Mouse (Mus musculus) liver, embryonic 16.5 days (tissue): ENCODE measurements around the gene A430078G23Rik. TPM values are rescaled to one million over a fixed set of nuclear protein-coding genes. Genes with fewer than 3 reads are reported as not detected.
A peak's percentile ranks its signal among the peaks of the same experiment; 100 is the strongest.
"Not testable (repeated sequence)": the region's sequence is repeated elsewhere in the genome, so short reads cannot be mapped to it uniquely, and the experiment has no call there.

Experiments
- ATAC-seq: fragments of 200-750 bp; cut with Nextera tagmentation; 2 replicates; pipeline ENCODE4 v1.8.0; 2017; ENCODE audit warnings: low read depth, mild to moderate bottlenecking, moderate number of reproducible peaks, moderate library complexity
- H3K27ac ChIP-seq: fragments of 300-500 bp; sonication (generic); 2 replicates; pipeline ENCODE4 v1.5.1; 2014; ENCODE audit warnings: mild to moderate bottlenecking, low read length
- H3K27me3 ChIP-seq: fragments of 300-500 bp; sonication (generic); 2 replicates; pipeline ENCODE4 v1.6.1; 2014; ENCODE audit warnings: low read depth, low read length, mixed read lengths; ENCODE audit not compliant: control insufficient read depth, insufficient read depth
- H3K36me3 ChIP-seq: fragments of 300-500 bp; sonication (generic); 2 replicates; pipeline ENCODE4 v1.6.1; 2014; ENCODE audit warnings: mild to moderate bottlenecking; ENCODE audit not compliant: control insufficient read depth, insufficient read depth
- H3K4me1 ChIP-seq: fragments of 300-500 bp; sonication (generic); 2 replicates; pipeline ENCODE4 v1.6.1; 2014; ENCODE audit warnings: low read depth, low read length, mixed read lengths; ENCODE audit not compliant: control insufficient read depth
- H3K4me2 ChIP-seq: fragments of 300-500 bp; sonication (generic); 2 replicates; pipeline ENCODE4 v1.6.1; 2014; ENCODE audit warnings: low read depth, low read length, mixed read lengths
- H3K4me3 ChIP-seq: fragments of 300-500 bp; sonication (generic); 2 replicates; pipeline ENCODE4 v1.5.1; 2014; ENCODE audit warnings: low read depth, mild to moderate bottlenecking, low read length
- H3K9ac ChIP-seq: fragments of 300-500 bp; sonication (generic); 2 replicates; pipeline ENCODE4 v1.6.1; 2014; ENCODE audit warnings: low read depth, low read length
- H3K9me3 ChIP-seq: fragments of 300-500 bp; sonication (generic); replicated peaks from 2 replicates; pipeline ENCODE4 v1.6.1; 2016; ENCODE audit warnings: low read length; ENCODE audit not compliant: control insufficient read depth
- WGBS: fragments of 180-500 bp; shearing (Covaris S2); extraction: QIAGEN DNeasy Blood & Tissue Kit; methylation state at CpG from one replicate; pipeline ENCODE4 v1.1.7; 2014; ENCODE audit not compliant: insufficient replicate concordance; 5-methylcytosine and 5-hydroxymethylcytosine counted together
- polyA plus RNA-seq: library from polyadenylated mRNA; unstranded; fragments of >200 nt; fragmentation: Nextera tagmentation; extraction: Ambion mirVana; gene quantifications from 2 replicates; pipeline ENCODE4 v1.2.1, GENCODE M21; 2015

A430078G23Rik gene
- polyA plus RNA-seq, 1 experiment from 2014 or later: 1.4 TPM

GRCm38 (mm10) chr8:3340711-3341110, 12.5 kb upstream of the A430078G23Rik start:
- H3K9ac ChIP-seq, H3K4me1 ChIP-seq, ATAC-seq, H3K9me3 ChIP-seq, H3K36me3 ChIP-seq, H3K27me3 ChIP-seq, H3K4me3 ChIP-seq, H3K27ac ChIP-seq, H3K4me2 ChIP-seq: not testable (repeated sequence)
- 76% methylated on average over 1 of the region's 3 CpGs for WGBS

- WGBS: 84% methylated on average over 6 of the region's 6 CpGs
- no peaks in the 10 kb centered on the region for H3K27me3 ChIP-seq
- H3K27ac ChIP-seq: no peak overlapping the region
- no peak overlapping the region for H3K9ac ChIP-seq
- ATAC-seq: no peak
- H3K36me3 ChIP-seq: no peaks in the 10 kb centered on the region
- H3K9me3 ChIP-seq: no peaks in the 10 kb centered on the region
- H3K4me1 ChIP-seq: no peaks in the 10 kb centered on the region
- H3K4me2 ChIP-seq: no peak overlapping the region
- H3K4me3 ChIP-seq: no peak overlapping the region
Observed at GRCm38 (mm10) chr8:3345337-3345736, 7.9 kb upstream of the A430078G23Rik start.

- Histone ChIP-seq H3K27me3 (no peaks in the 10 kb centered on the region), H3K4me2 (no peak overlapping the region), H3K4me1 (no peaks in the 10 kb centered on the region), H3K9ac (no peak overlapping the region), H3K4me3 (no peak overlapping the region), H3K36me3 (no peaks in the 10 kb centered on the region), H3K9me3 (no peaks in the 10 kb centered on the region), H3K27ac (no peak overlapping the region)
- whole genome bisulfite sequencing: 60% methylated on average over 5 of the region's 5 CpGs
- ATAC-seq: no peak
Observed at GRCm38 (mm10) chr8:3346691-3347413, 6.4 kb upstream of the A430078G23Rik start.

- peaks cover 4% of the 10 kb centered on the region for H3K4me1 ChIP-seq
- no peak overlapping the region for H3K4me3 ChIP-seq
- no peak overlapping the region for H3K9ac ChIP-seq
- no peak overlapping the region for H3K27ac ChIP-seq
- H3K36me3 ChIP-seq: no peaks in the 10 kb centered on the region
- H3K4me2 ChIP-seq: no peak overlapping the region
- no peaks in the 10 kb centered on the region for H3K27me3 ChIP-seq
- ATAC-seq: peak; percentile 58
- H3K9me3 ChIP-seq: no peaks in the 10 kb centered on the region
- 37% methylated on average over 13 of the region's 13 CpGs for WGBS
Observed at GRCm38 (mm10) chr8:3348142-3348823, 4.9 kb upstream of the A430078G23Rik start.

- whole genome bisulfite sequencing: 61% methylated on average over 6 of the region's 6 CpGs
- Histone ChIP-seq H3K27ac (no peak overlapping the region), H3K36me3 (no peaks in the 10 kb centered on the region), H3K4me3 (no peak overlapping the region), H3K4me1 (peaks cover 5% of the 10 kb centered on the region), H3K27me3 (no peaks in the 10 kb centered on the region), H3K9me3 (no peaks in the 10 kb centered on the region), H3K4me2 (no peak overlapping the region), H3K9ac (no peak overlapping the region)
- ATAC-seq: no peak
Observed at GRCm38 (mm10) chr8:3350747-3351146, 2.5 kb upstream of the A430078G23Rik start.

GRCm38 (mm10) chr8:3352715-3353114, 500 bp upstream of the A430078G23Rik start:
- Histone ChIP-seq H3K4me1 (peaks cover 7% of the 10 kb centered on the region), H3K9ac (no peak overlapping the region), H3K27me3 (no peaks in the 10 kb centered on the region), H3K4me3 (no peak overlapping the region), H3K4me2 (no peak overlapping the region), H3K9me3 (no peaks in the 10 kb centered on the region), H3K36me3 (no peaks in the 10 kb centered on the region), H3K27ac (peak overlapping the region; percentile 2; the same call in 1 of the 2 replicates)
- no peak for ATAC-seq
- 39% methylated on average over 6 of the region's 6 CpGs for WGBS

- ATAC-seq: no peak
- Histone ChIP-seq H3K4me1 (peaks cover 7% of the 10 kb centered on the region), H3K27me3 (no peaks in the 10 kb centered on the region), H3K4me3 (peak overlapping the region; percentile 41), H3K4me2 (peak overlapping the region; percentile 6; the same call in 1 of the 2 replicates), H3K27ac (peak overlapping the region; percentile 73), H3K36me3 (no peaks in the 10 kb centered on the region), H3K9ac (no peak overlapping the region), H3K9me3 (no peaks in the 10 kb centered on the region)
- 25% methylated on average over 6 of the region's 6 CpGs for WGBS
Observed at GRCm38 (mm10) chr8:3353811-3354442, 712 bp downstream of the A430078G23Rik start.

GRCm38 (mm10) chr8:3354443-3354812, 1.2 kb downstream of the A430078G23Rik start:
- Histone ChIP-seq H3K27ac (peak overlapping the region; percentile 73), H3K27me3 (no peaks in the 10 kb centered on the region), H3K36me3 (no peaks in the 10 kb centered on the region), H3K4me3 (peak overlapping the region; percentile 41), H3K9me3 (no peaks in the 10 kb centered on the region), H3K9ac (peak overlapping the region; percentile 28), H3K4me1 (peaks cover 7% of the 10 kb centered on the region), H3K4me2 (peak overlapping the region; percentile 7)
- WGBS: 16% methylated on average over 5 of the region's 5 CpGs
- ATAC-seq: 0 out of 2 replicates have a peak, but pooled peaks have one; percentile 25

GRCm38 (mm10) chr8:3355586-3355985, 2.4 kb downstream of the A430078G23Rik start:
- H3K27me3 ChIP-seq: no peaks in the 10 kb centered on the region
- no peak overlapping the region for H3K4me3 ChIP-seq
- 25% methylated on average over 6 of the region's 6 CpGs for WGBS
- no peaks in the 10 kb centered on the region for H3K36me3 ChIP-seq
- H3K4me1 ChIP-seq: peaks cover 7% of the 10 kb centered on the region
- H3K9me3 ChIP-seq: no peaks in the 10 kb centered on the region
- no peak overlapping the region for H3K4me2 ChIP-seq
- H3K9ac ChIP-seq: no peak overlapping the region
- no peak overlapping the region for H3K27ac ChIP-seq
- ATAC-seq: no peak
